Mouse (Mus musculus): ENCODE results near the gene Arhgef19.
A peak's percentile ranks its signal among the peaks of the same experiment; 100 is the strongest.

Gene Arhgef19

DNA sequence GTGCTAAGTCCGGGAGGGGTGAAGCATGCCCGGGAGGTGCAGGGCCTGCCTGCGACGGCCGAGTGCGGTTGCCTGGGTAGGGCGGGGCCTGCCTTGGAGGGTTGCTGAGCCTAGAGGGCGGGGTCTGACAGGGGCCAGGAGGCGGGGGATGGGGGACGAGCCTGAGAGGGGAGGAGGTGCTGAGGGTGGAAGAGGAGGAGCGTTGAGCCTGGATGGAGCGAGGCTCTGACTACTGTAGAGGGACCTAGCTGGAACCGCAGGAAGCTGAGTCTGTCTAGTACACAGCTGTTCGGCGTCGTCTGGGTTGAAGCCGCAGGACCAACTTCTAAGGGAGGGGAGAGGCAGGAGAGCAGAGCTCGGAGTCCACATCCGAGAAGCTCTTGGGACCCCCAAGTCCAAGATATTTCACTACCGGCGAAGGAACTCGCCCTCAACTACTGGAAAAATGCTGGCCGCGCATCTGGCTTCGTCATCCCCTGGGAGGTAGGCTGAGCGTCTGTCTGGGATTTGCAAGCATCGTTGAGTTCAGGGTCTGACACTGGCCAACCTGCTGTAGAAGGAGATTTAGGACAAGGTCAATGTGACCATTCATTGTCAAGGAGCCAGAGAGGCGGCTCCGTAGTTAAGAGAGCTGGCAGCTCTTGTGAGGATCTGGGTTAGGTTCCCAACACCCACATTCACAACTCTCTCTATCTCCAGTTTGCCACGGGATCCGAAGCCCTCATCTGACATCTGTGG lies at the start of gene Arhgef19:
Gene Arhgef19, plus strand, starts transcription at position 112 of the 738 bp plus-strand sequence.
- peak; percentile 96 for DNase-seq (ENCODE audit: low spot score)

DNA sequence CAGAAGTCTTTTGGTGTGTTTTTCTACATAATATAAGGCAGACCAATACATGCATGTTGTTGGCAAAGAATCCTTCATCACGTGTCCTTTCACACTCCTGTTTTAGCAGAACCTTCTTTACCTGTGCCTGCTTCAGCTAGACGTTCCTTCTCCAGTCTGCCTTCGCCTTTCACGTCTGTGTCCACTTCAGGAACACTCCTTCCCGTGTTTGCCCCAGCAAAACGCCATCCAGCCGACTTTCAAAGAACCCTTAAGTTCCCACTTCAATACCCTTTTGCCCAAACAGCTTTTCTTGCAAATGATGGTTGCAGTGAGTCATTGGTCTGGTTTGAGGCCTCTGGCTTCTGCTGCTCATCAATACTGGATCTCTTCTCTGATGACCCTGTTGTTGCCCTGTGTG lies 48.0 kb upstream of the Arhgef19 start:
- DNase-seq (ENCODE audit: low spot score), result no peak

DNA sequence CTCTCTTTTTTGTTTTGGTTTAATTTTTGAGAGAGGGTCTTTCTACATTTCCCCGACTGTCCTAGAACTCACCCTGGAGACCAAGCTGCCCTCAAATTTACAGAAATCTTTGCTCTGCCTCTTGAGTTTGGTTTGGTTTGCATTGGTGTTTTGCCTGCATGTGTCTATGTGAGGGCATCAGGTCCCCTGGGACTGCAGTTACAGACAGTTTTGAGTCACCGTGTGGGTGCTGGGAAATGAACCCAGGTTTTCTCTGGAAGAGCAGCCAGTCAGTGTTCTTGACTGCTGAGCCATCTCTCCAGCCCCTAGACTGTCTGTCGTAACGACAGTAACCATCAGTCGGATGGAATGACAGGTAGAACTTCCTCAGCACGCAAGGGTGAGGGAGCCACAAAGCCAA lies 44.7 kb upstream of the Arhgef19 start:
- DNase-seq (ENCODE audit: low spot score), result no peak

DNA sequence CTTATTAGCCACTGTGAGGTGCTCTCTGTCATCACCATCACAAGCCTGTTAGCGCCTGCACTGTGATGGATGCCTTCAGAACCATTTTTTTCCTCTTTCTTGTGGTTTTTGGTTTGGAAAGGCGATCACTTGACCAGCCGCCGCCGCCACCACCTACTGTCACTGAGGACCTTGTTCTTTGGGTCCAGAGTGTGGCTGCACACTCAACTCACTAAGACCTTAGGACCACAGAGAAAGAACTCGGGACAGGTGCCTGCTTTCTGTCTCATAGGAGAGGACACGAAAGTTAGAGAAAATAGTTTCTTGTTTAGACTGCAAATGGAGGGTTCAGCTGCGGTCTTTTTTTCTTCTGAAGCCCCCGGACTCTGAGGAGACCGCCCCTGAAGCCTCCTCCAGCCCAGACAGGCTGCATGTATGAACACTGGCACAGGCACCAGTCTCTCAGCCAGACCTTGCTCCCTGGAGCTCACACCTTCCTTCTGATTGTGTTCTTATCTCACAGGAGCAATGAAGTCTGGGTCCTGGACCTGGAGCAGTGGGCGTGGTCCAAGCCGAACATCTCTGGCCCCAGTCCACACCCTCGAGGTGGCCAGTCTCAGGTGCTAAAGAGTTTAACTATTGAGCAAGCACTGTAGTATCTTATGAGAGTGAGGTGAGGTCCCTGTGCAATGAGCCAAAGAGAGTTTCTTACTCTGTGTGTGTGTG lies 42.2 kb upstream of the Arhgef19 start:
- no peak for DNase-seq (ENCODE audit: low spot score)

DNA sequence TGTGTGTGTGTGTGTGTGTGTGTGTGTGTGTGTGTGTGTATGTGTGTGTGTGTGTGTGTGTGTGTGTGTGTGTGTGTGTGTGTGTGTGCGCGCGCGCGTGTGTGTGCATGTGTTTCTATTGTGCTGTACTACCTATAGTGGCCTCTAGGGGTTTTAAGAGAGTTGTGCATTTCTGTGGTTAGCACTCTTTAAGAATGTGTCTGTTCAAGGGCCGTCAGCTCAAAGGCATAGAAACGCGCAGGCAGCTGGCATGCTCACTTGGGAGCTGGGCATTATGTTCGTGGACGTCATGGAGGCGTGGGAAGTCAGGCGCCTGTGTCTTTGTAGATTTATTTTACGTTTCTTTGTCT lies 41.6 kb upstream of the Arhgef19 start:
- DNase-seq (ENCODE audit: low spot score), result no peak

DNA sequence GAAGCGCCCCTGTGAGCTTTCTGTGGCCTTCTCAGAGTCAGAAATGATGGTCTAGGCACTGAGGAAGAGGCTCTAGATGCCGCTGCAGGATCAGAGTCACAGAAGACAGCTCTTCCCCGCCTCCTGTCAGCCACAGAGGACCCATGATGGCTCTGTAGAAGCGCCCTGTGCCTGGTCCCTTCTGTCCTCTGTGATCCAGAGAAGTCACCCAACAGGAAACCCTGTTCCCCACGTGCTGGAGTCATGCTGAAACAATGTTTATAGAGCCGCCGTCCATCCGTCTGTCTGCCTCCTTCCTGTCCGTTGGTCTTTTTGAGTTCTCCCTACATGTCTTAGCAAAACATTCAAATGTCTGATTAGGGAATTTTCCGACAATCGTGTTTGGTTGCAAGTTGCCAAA lies 38.4 kb upstream of the Arhgef19 start:
- no peak for DNase-seq (ENCODE audit: low spot score)

DNA sequence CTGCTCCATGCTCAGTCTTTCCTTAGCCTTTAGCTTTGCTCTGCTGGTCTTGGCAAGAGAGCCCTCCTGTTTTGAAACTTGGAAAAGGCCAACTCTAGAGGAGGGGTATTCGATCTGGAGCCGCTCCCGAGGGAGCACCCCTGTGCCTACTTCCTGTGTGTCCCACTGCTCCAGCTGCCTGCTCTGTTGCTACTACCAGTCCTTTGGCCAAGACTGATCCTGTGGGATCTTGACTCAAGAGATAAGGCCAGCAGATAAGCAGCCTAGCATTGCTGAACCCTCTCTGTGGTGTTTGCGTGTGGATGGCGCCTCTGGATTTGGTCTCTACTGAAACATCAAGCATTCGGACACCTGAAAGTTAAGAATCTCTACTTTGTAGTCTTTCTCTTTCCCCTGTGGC lies 37.1 kb upstream of the Arhgef19 start:
- DNase-seq (ENCODE audit: low spot score), result no peak

DNA sequence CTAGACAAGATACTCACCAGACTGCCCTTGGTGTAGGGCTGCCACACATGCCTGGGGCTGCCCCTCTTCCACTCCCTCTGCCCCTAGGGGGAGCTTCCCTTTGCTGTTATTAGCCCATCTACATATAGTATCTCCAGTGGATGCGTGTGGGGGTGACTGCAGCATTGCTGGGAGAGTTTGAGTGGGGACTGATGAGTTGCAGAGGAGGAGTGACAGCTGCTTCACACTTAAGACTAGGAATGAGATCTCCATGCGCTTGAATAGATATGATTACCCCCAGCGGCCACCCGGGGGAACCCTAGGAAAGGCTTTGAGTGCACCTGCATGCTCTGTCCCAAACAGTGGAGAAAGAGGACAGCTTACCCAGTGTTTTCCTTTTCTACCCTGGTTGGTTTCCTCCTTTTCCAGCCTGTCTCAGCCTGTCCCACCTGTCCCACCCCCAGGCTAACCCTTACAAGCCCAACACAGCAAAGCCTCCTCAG lies 34.7 kb upstream of the Arhgef19 start:
- peak; percentile 54 for DNase-seq (ENCODE audit: low spot score)

DNA sequence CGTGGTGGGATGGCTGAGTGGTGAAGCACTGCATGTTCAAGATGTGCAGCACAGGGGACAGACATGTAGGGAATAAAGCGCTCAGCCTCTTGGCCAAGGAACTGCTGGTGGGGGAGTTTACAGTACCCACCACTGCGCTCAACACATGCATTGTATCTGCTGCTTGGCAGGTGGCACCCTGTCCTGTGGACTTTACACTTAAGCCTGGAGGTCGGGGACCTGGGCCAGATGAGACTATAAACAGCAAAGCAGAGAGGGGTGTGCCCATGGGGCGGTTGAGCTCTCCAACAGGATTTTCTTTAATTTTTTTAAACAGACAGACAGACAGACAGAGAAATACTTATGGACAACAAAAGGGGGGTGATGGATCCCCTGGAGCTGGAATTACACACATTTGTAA lies 32.2 kb upstream of the Arhgef19 start:
- DNase-seq (ENCODE audit: low spot score), result no peak

DNA sequence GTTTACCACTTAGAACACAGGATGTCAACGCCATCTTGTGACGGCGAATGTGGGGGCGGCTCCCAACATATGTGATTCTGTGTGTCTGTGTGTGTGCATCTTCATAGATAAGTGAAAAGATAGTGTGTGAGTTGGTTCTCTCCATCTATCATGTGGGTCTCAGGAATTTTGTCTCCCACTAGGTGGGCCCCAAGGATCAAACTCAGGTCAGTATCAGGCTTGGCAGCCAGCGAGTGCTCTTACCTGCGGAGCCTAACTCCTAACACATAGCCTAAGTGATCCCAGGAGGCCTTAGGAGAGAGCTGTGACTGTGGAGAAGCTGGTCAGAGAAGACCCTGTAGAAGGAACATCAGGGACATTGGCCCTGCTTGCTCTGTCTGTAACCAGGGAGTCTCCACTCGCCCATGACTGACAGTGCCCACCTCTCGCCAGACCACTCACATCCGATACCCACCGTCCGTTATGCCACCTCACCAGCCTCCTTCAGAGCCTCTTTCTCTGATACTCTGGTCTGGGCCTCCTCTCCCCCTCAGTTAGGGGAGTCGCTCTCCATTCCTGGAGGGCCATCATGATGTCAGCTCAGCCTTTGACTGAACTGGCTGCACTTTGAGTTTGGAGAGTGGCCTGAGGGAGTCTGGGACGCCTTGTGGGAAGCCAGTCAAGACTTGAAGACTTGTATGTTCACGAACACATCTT lies 28.6 kb upstream of the Arhgef19 start:
- no peak for DNase-seq (ENCODE audit: low spot score)

DNA sequence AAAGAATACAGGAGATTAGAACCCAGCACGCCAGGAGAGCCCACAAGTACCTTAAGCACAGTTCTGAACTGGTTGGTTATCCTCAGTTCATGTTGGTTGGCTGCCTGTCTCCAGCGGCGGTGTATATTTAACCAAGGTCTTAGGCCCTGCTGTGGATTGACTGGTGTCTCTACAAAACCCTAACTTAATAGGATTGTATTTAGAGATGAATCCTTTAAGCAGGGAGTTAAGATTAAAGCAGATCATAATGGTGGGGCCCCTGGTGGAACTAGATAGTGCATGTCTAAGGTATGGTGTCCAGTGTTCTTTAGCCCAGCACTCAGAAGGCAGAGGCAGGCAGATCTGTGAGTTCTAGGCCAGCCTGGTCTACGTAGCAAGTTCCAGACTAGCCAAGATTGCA lies 27.7 kb upstream of the Arhgef19 start:
- DNase-seq (ENCODE audit: low spot score), result no peak

DNA sequence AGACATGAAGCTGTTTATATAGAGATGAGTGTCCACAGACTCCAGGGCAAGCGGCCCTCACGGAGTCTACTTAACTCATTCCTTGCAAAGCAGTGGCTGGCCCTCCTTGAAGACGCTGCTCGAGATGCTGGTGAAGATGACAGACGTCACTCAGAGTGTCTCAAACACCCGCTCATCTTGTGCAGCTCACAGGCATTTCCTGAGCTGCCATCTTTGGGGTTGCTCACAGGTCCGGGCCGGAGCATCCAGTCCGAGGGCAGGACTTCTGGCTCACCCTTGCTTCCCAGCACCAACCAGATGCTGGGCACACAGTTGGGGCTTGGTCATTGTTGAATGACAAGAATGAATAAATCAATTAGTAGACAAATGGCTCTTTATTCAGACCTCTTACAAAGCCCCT lies 26.4 kb upstream of the Arhgef19 start:
- no peak for DNase-seq (ENCODE audit: low spot score)

DNA sequence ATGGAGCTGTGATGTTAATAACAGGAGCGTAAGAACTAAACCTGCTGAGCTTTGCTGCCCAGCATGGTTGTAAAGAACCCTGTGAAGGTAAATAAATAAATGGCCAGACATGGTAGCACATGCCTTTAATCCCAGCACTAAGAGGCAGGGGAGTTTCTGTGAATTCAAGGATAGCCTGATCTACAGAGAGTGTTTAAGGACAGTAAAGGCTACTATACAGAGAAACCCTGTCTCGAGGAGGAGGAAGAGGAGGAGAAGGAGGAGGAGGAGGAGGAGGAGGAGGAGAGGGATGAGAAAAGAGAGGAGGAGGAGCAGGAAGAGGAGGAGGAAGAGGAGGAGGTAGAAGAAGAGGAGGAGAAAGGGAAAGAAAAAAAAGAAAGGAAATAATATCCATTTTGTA lies 26.0 kb upstream of the Arhgef19 start:
- no peak for DNase-seq (ENCODE audit: low spot score)

DNA sequence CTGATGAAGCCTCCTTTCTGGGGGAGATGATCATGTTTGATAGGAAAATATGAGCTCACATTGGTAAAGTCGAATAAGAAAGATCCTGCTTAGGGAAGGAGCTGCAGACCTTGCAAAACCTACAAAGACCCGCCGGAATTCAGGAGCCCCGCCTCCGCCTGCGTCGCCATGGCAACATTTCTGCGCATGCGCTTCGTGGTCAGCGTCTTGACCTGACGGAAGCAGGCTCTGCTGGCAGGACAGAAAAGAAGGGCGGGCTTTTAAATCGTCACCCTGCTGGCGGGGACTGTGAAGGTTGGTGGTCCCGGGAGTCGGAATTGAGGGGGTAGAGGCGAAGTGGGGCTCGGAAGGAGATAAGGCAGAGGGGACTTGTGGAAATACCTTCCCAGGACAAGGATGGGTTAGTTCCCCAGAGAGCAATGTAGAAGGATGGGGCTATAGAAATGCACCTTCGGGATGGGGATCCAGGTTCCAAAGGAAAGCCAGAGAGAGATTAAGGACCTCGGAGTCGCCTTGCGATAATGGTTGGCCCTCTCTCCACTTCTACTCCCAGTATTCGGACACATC lies 25.4 kb upstream of the Arhgef19 start, which contains the start of gene Rsg1:
Gene Rsg1, plus strand, starts transcription at position 187 of the 567 bp plus-strand sequence.
- DNase-seq (ENCODE audit: low spot score), result peak; percentile 95

DNA sequence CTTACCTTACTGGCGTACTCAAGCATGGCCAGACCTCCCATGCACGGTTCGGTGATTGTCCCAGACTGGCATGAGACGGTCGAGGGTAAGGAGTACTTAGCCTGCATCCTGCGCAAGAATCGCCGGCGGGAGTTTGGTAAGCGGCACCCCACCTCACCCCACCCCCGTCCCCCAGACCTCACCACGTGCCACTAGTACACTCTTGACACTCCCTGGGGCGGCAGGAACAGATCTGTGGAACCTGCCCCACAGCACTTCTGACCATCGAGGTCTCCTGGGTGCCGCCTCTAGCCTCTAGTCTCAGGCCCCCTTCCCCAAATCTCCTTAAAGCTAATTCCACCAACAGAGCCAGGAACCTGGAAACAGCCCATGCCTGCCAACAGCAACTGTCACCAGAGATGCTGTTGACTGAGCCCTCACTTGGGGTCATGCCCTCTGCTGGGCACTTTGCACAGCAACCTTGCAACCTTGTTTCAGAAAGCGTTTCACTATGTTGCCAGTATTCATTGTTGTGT lies 24.9 kb upstream of the Arhgef19 start:
- DNase-seq (ENCODE audit: low spot score), result peak; percentile 20

DNA sequence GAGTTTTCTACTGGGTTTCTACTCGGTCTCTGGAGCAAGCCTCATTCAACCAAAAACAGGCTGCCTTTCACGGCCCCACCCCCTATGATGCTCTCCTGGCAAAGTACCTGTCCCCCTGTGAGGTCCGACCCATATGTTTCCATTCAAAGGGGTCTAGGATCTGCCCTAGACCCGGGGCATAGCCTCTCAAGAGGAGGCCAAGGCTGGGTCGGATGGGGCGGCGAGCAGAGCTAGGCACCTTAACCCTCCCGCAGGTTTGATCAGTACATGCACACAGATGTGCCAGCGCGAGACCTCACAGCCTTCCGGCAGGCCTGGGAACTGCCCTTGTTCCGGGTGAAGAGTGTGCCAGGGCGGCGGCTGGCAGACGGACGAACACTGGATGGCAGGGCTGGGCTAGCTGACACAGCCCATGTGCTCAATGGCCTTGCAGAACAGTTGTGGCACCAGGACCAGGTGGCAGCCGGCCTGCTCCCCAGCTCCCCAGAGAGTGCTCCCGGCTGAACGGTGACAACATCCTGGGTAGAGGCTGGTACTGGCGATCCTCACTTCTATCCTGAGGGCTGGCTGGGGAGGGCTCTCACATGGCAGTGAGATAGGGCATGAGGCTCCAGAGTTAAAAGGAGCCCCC lies 19.6 kb upstream of the Arhgef19 start:
- no peak for DNase-seq (ENCODE audit: low spot score)

DNA sequence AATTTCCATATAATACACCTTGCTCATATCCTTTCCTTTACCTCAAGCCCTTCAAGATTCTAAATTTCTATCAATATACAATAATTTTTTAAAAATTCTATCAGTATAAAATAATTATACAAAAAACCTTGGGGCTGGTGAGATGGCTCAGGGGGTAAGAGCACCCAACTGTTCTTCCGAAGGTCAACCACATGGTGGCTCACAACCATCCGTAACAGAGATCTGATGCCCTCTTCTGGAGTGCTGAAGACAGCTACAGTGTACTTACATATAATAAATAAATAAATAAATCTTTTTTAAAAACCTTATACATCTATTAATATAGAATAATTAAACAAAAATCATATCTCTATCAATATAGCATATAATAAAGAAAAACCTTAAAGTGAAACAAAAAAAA lies 17.5 kb upstream of the Arhgef19 start:
- no peak for DNase-seq (ENCODE audit: low spot score)

DNA sequence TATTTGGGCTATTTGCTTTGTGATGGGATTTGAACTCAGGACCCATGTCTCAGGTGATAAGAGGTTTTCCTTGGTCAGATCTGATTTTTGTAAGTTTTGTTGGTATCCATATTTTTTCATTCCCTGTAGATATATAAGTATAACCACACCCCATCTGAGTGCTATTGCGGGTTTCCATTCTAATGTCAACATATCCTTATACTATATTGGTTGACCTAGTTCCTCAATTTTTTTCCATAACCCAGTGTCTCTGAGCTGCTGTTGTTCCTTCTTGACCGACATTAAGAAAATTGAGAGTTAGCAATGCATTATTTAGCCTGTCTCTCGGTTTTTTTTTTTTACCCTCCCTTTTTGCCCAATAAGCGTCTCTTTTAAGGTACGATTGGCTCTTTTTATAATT lies 16.5 kb upstream of the Arhgef19 start:
- no peak for DNase-seq (ENCODE audit: low spot score)

DNA sequence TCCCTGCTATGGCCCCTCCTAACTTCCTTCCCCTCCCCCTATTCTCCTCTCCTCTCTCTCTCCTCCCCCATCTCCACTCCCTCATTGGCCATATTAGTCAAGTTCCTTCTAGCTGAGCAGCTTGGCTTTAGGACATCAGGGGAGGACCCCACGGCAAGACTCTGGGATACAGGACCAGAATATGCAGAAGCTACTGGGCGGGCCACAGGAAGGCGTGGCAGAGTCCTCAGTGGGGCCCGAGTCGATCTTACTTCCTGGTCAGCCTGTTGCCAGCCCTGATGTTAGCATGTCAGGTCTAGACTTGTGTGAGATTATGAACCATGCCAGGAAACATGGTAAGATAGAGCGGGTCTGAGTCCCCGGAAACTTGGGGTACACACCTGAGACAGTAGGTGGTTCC lies 10.6 kb upstream of the Arhgef19 start:
- DNase-seq (ENCODE audit: low spot score), result no peak

DNA sequence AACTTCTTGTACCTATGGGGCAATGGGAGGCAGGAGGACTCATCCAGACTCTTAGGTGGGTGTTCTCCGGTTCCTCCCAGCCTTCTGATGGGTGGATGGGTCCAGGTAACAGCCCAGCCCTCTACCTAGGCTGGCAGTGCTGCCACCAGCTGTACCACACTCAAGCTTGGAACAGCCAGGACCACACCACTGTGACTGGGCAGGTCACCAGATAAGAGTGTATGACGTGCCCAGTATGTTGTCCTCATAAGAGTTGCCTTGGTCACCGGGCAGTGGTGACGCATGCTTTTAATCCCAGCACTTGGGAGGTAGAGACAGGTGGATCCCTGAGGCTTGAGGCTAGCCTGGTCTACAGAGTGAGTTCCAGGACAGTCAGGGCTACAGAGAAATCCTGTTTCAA lies 6.1 kb upstream of the Arhgef19 start:
- DNase-seq (ENCODE audit: low spot score), result no peak

DNA sequence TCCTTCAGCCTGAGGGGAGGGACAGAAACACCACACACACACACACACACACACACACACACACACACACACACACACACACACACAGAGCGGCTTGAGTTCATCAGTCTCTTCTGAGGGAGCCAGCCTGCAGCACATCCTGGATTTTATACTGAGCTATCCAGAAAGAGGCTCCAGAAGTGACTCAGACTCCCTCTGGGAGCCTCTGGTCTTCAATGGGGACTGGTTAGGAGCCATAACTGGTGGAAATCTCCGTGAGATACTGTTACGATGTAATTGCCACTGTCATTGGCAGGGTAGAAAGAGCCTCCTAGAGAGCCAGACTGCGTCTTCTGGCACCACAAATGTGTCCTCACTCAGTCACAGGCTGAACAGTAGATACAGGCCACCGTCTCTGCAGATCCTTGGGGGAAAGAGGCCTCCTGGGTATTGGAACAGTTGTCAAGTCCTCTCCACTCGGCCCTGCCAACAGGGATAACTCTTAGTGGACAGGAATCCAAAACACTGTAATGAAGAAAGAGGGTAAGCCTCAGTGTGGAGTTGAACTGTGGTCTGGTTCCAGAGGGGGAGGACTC lies 3.7 kb upstream of the Arhgef19 start:
- no peak for DNase-seq (ENCODE audit: low spot score)

DNA sequence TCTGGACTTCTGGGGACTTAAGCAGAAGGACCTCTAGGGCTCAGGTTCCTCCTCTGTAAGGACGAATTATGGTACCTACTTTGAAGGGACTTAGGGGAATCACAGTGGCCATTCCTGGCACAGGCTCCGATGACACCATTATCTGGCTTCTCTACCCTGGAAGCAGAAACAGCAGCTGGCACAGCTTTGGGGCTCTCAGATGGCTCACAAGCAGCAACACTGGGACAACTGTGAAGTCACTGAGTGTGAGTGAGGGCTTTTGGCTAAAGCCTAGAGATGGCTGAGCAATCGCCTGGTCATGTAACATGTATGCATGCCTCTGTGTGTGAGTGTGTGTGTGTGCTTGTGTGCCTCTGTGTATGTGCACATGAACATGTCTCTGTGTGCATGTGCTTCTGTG lies 2.4 kb upstream of the Arhgef19 start:
- DNase-seq (ENCODE audit: low spot score), result no peak

Measured in urinary bladder, postnatal 14 days (tissue).